Mouse (Mus musculus) olfactory bulb, adult 2 months (tissue): ENCODE results near the gene Impdh1.

Experiments
- CTCF ChIP-seq: fragments of 200-500 bp; IDR thresholded peaks from 2 replicates; pipeline ENCODE4 v1.5.1; 2012; ENCODE audit warnings: low read depth, mild to moderate bottlenecking, low read length, moderate library complexity; ENCODE audit not compliant: insufficient read depth
- POLR2A ChIP-seq: fragments of 200-500 bp; IDR thresholded peaks from 2 replicates; pipeline ENCODE4 v1.6.1; 2012; ENCODE audit warnings: mild to moderate bottlenecking, low read depth, low read length, moderate library complexity; ENCODE audit not compliant: insufficient read depth

DNA sequence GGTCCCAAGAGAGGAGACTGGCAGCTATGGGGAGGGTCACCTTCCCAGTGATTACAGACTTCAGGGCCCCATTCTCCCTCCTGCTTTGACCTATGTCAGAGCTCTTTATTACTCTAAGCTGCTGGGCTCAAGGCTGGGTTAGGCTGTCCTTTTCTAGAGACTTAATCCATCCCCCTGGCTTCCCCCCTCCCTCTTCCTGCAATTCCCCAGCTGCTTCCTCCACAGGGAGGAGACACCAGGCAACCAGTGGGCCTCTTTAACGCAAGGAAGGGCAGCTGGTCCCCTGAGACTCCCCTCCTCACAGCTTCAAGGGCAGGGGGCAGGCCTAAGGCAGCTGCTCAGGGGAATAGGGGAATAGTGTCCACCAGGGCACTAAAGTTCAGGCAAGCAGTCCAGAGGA lies 1.9 kb downstream of the Impdh1 start:
- TF ChIP-seq CTCF: no peak
- no peak for TF ChIP-seq POLR2A
